Mouse (Mus musculus): ENCODE results near the gene Psen2.

DNA sequence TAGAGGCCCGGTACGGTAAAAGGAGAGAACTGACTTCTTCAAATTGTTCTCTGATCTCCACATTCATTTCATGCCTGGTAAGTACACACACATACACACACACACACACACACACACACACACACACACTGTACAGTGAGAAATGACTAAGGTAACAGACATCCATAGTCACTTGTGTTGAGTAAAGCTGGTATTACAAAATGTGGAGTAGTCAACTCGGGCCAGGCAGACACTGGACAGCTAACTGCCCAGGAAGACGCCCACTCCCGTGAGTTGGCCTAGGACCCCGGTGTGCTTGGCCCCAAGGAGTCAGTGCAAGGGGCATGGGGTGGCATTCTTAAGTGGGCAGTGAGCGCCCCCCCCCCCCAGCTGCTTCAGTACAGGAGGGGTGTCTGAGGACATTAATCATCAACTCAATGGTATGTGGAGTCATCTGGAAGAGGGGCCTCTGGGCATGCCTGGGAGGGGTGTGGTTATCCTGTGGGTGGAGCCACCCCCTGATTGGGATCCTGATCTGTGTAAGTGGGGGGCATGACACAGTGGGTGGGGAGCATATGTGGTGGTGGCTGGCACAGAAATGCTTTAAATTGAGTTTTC lies 25.7 kb upstream of the Psen2 start:
- TF ChIP-seq CTCF (IDR thresholded peaks at IDR 0.05; ENCODE audit: low read depth, low read length), result no peak
- TF ChIP-seq GATA2 (IDR thresholded peaks at IDR 0.05; ENCODE audit: borderline replicate concordance, low read depth, low read length), result no peak
- no peak for TF ChIP-seq GATA1 (IDR thresholded peaks at IDR 0.05; ENCODE audit: borderline replicate concordance, low read length)
- TF ChIP-seq TAL1 (conservative IDR thresholded peaks at IDR 0.05; ENCODE audit: low read depth, low read length), result no peak
- TF ChIP-seq POLR2AphosphoS5 (IDR thresholded peaks at IDR 0.05; ENCODE audit: insufficient replicate concordance, low read depth, low read length), result no peak

Measured in G1E (cell line).